Mouse (Mus musculus) small intestine, adult 2 months (tissue): Measurements from ENCODE around the gene Arhgef3. TPM values are rescaled to one million over a fixed set of nuclear protein-coding genes. Genes with fewer than 3 reads are reported as not detected.

Source experiments
- H3K27ac ChIP-seq: fragments of 200-500 bp; 2 replicates; pipeline ENCODE4 v1.5.1; 2012; ENCODE audit warnings: low read depth, low read length, control low read depth, inconsistent platforms; ENCODE audit not compliant: insufficient read depth
- H3K27me3 ChIP-seq: fragments of 200-500 bp; 2 replicates; pipeline ENCODE4 v1.6.1; 2012; ENCODE audit warnings: mild to moderate bottlenecking, moderate library complexity, low read length, inconsistent platforms; ENCODE audit not compliant: control insufficient read depth, insufficient read depth
- H3K36me3 ChIP-seq: fragments of 200-500 bp; 2 replicates; pipeline ENCODE4 v1.6.1; 2012; ENCODE audit warnings: mild to moderate bottlenecking, low read length, control low read depth, inconsistent platforms; ENCODE audit not compliant: control insufficient read depth, insufficient read depth
- H3K4me1 ChIP-seq: fragments of 200-500 bp; 2 replicates; pipeline ENCODE4 v1.6.1; 2012; ENCODE audit warnings: low read length, inconsistent platforms, mixed read lengths; ENCODE audit not compliant: control insufficient read depth, insufficient read depth, insufficient read length
- H3K4me3 ChIP-seq: fragments of 200-500 bp; 2 replicates; pipeline ENCODE4 v1.5.1; 2012; ENCODE audit warnings: low read depth, mild to moderate bottlenecking, control low read depth, inconsistent platforms, low read length, moderate library complexity
- CTCF ChIP-seq: fragments of 200-500 bp; IDR thresholded peaks from 2 replicates; pipeline ENCODE4 v1.5.1; 2012; ENCODE audit warnings: low read depth, mild to moderate bottlenecking, control low read depth, inconsistent platforms, low read length, moderate library complexity, mixed read lengths; ENCODE audit not compliant: insufficient replicate concordance, insufficient read length; ENCODE audit errors: extremely low read depth
- POLR2A ChIP-seq: fragments of 200-500 bp; IDR thresholded peaks from 2 replicates; pipeline ENCODE4 v1.6.1; 2012; ENCODE audit warnings: low read depth, mild to moderate bottlenecking, control low read depth, inconsistent platforms, low read length, moderate library complexity
- WGBS: fragments of 180-500 bp; shearing (Covaris S2); methylation state at CpG from one replicate; pipeline ENCODE4 v1.1.7; 2018; 5-methylcytosine and 5-hydroxymethylcytosine counted together
- polyA plus RNA-seq: library from polyadenylated mRNA; depleted of rRNA; stranded (reverse); fragments of >200 nt; gene quantifications from 2 replicates; pipeline ENCODE4 v1.2.3, GENCODE M21; 2012

Gene Arhgef3
- polyA plus RNA-seq, 1 experiment = 7.0 TPM

GRCm38 (mm10) chr14:27266601-27267000 is 151.9 kb downstream of the Arhgef3 start:
- H3K27ac ChIP-seq = no peak overlapping the region
- H3K4me1 ChIP-seq = 0 out of 2 replicates have a peak, but pooled peaks cover 2% of the 10 kb centered on the region
- no peak overlapping the region for H3K4me3 ChIP-seq
- 84% methylated on average over 1 of the region's 1 CpGs for WGBS
- no peaks in the 10 kb centered on the region for H3K36me3 ChIP-seq
- TF ChIP-seq CTCF (no peak), POLR2A (no peak)
- H3K27me3 ChIP-seq = no peaks in the 10 kb centered on the region

GRCm38 (mm10) chr14:27268137-27268536 is 153.4 kb downstream of the Arhgef3 start:
- Histone ChIP-seq H3K4me1 (0 out of 2 replicates have a peak, but pooled peaks cover 2% of the 10 kb centered on the region), H3K4me3 (no peak overlapping the region), H3K27ac (no peak overlapping the region), H3K36me3 (no peaks in the 10 kb centered on the region), H3K27me3 (no peaks in the 10 kb centered on the region)
- TF ChIP-seq POLR2A = no peak
- no peak for TF ChIP-seq CTCF
- WGBS = 87% methylated on average over 5 of the region's 5 CpGs

DNA sequence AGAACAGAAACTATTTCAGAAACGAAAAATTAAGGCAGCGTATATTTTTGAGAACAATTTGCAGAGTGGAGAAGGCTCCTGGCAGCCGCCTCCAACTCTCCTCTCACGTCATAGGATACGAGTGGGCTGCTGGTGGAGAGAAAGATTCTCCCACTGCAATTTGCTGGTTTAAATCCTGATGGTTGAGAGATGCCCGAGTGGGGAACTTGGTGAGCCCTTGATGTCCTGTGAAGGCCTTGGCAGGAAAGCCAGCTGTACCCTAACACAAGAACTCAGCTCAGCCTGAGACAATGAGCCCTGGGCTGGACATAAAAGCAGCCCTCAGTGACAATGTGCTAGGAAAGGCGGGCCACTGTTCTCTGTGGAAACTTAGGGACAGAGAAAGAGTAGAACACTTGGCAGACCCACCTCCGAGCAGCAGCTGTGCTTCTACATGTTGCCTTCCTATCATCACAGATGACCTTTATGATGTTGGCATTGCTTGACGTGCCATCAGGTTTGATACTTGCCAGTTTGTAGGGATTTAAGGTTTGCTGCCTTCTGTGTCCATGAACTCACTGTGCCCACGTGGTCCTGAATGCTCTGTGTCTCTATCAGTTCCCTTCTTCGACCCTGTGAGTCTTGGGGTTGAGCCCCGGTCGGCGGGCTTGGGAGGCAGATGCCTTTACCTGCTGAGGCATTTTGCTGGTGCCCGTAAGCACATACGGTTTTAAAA is 154.4 kb downstream of the Arhgef3 start:
- 0 out of 2 replicates have a peak, but pooled peaks cover 2% of the 10 kb centered on the region for H3K4me1 ChIP-seq
- H3K27ac ChIP-seq = no peak overlapping the region
- no peaks in the 10 kb centered on the region for H3K36me3 ChIP-seq
- no peak for TF ChIP-seq CTCF
- no peak for TF ChIP-seq POLR2A
- no peak overlapping the region for H3K4me3 ChIP-seq
- WGBS = 85% methylated on average over 16 of the region's 16 CpGs
- no peaks in the 10 kb centered on the region for H3K27me3 ChIP-seq

- TF ChIP-seq CTCF = no peak
- no peak for TF ChIP-seq POLR2A
- WGBS = 84% methylated on average over 4 of the region's 4 CpGs
Measured at GRCm38 (mm10) chr14:27269836-27270235, 155.1 kb downstream of the Arhgef3 start.

DNA sequence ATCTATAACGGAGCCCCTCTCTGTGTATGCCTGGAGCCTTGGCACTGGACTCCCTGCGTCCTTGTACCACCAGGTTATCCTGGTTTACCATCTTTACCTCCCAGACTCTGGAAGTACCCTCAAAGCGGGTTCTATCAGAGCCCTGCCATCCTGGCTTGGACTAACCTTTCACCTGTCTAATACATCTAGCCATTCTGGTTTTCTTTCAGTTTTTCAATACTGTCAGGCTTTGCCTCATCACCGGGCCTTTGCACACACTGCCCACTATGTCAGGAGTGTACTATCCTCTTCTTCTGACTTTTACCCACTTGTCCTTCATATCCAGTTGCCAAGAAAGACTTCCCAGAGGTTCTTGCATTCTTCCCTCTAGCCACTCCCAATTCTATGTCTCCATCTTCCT is 155.8 kb downstream of the Arhgef3 start:
- H3K27me3 ChIP-seq = no peaks in the 10 kb centered on the region
- no peaks in the 10 kb centered on the region for H3K36me3 ChIP-seq
- 0 out of 2 replicates have a peak, but pooled peaks cover 2% of the 10 kb centered on the region for H3K4me1 ChIP-seq
- H3K4me3 ChIP-seq = no peak overlapping the region
- 95% methylated on average over 4 of the region's 4 CpGs for WGBS
- TF ChIP-seq POLR2A (no peak), CTCF (no peak)
- H3K27ac ChIP-seq = no peak overlapping the region

More at GRCm38 (mm10) chr14:27269836-27270235, 155.1 kb downstream of the Arhgef3 start:
- Histone ChIP-seq H3K4me1 (0 out of 2 replicates have a peak, but pooled peaks cover 2% of the 10 kb centered on the region), H3K36me3 (no peaks in the 10 kb centered on the region), H3K27me3 (no peaks in the 10 kb centered on the region), H3K27ac (no peak overlapping the region), H3K4me3 (no peak overlapping the region)

- no peak for TF ChIP-seq CTCF
- no peak for TF ChIP-seq POLR2A
- H3K36me3 ChIP-seq = no peaks in the 10 kb centered on the region
- WGBS = 85% methylated on average over 10 of the region's 10 CpGs
- H3K27me3 ChIP-seq = no peaks in the 10 kb centered on the region
- H3K27ac ChIP-seq = no peak overlapping the region
- no peak overlapping the region for H3K4me3 ChIP-seq
- 0 out of 2 replicates have a peak, but pooled peaks cover 2% of the 10 kb centered on the region for H3K4me1 ChIP-seq
Measured at GRCm38 (mm10) chr14:27271371-27272071, 156.8 kb downstream of the Arhgef3 start.

DNA sequence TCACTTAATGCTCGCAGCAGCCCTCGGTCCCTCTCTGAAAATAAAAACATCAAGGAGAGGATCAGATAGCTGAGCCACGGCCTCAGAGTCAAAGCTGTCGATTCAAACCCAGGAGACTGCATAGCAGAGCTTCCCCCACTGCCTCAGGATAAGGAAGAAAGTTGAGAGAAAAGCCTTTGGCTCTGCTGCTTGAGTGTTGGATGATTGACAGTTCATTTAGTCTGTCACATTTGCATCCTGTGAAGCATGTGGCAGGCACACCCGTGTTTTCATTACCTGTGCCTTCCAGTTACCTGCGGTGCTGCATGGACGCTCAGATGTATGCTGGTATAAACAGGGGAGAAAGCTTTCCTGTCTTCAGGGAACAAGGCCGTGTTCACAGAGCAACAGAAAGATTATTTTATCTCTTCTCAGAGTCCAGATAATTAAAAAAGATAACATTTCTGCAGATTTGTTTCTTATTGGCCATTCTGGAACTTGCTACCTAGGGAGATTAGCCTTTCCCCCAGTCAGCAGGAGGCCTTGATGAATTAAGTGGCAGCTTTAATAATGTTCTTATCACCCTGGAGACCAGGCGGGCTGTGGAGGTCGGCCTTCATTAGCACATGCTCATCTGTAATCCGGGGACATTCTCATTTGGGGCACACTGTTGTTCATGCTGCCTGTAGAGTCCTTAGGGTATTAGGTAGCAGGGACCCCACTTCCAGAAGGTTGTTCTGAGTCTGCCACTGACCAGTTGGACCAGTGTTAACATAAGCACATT is 157.6 kb downstream of the Arhgef3 start:
- H3K4me3 ChIP-seq = no peak overlapping the region
- H3K27me3 ChIP-seq = no peaks in the 10 kb centered on the region
- H3K27ac ChIP-seq = no peak overlapping the region
- WGBS = 56% methylated on average over 11 of the region's 11 CpGs
- H3K36me3 ChIP-seq = no peaks in the 10 kb centered on the region
- TF ChIP-seq POLR2A (no peak), CTCF (no peak)
- H3K4me1 ChIP-seq = 0 out of 2 replicates have a peak, but pooled peaks cover 2% of the 10 kb centered on the region
